Mouse (Mus musculus): ENCODE results near the gene Itga4.

Itga4 gene

GRCm38 (mm10) chr2:79352100-79352802, 97.0 kb downstream of the Itga4 start:
- DNase-seq (ENCODE audit: low spot score), result no peak

DNA sequence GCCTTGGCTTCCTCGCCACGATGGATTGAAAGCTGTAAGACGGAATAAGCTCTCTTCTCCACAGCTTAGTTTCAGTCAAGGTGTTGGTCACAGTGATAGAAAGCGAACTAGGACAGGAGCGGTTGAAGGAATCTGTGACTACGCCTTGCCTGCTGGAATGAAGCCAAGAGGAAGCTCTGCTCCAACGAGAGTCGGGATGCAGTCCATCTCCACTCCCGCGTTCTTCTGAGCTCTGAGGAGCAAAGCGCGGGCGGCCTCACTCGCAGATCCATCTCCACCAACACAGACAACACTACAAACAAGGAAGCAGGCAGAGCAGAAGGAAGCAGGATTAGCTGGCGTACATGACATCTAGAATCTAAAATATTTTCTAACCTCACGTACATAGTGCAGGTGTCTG, 99.5 kb downstream of the Itga4 start:
- DNase-seq (ENCODE audit: low spot score), result no peak

- no peak for DNase-seq (ENCODE audit: low spot score)
Measured at GRCm38 (mm10) chr2:79357835-79358234, 102.6 kb downstream of the Itga4 start.

DNA sequence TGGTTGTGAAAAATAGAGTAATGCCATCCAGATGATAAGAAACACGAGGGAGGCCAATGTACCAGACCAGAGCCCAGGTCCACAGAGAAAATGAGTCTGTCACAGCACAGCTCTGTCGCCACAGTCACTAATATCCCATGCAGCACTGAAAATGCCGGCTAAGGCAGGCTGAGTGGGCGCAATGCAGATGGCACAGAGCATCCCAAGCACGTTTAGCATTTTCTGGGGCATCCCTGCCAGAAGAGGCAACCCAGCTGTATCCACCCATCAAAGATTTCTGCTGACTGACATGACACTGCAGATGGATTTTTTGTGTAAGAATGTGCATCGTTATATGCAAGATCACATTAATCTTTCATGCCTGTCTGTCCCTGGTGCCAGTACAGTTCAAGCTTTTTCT, 106.8 kb downstream of the Itga4 start:
- DNase-seq (ENCODE audit: low spot score), result no peak

DNA sequence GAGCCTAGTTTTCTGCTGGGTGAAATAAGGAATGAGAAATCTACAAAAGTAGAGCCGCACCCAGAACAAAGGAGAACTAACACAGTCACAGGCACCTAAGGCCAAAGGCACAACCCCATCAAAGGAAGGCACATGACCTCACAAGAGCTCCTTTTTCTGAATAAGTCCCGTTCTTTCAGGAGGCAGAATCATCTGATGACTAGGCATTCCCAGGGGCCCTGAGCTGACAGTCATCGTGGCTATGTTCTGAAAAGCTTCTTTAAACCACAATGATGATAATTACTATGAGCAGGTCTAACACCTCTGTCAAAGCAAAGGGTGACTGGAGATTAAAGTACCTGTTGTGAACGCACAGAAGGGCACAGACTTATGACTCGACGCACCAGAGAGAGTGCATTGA, 108.7 kb downstream of the Itga4 start:
- DNase-seq (ENCODE audit: low spot score), result no peak

DNA sequence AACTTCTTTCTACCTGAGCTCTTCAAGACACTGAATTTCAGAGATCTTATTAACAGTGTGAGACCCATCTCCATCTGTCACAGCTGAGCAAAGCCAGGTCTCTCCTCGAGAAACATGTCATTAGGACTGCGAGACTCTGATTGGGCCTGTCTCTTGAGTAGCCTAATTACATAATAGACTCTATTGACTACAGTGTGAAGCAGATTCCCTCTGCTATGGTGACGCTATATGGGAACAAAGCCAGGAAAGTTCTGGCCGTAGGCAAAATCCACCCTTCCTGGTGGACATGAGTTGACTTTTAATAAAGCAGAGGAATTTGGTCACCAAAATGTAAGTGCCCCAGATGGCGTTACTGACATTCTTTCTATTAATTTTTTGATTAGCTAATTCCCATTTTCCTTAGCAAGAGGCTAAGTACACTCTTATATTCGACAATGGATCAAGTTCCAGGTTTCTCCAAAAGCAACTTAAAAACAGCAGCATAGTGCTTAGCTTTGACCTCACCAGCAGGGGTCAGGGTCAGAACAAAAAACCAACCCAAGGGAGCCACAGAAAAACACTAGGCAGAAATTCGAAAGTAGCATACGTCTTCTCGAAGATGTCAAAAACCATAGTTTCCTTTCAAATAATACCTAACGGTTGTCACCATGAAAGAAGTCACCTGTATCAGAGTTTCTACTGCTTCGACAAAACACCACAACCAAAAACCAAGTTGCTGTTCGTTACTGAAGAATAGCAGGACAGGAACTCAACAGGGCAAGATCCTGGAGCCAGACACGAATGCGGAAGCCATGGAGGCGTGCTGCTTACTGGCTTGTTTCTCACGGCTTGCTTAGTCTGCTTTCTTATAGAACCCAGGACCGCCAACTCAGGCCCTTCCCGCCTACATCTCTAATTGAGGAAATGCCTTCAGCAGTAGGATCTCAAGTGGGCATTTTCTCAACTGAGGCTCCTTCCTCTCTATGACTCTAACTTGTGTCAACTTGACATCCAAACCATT, 112.5 kb downstream of the Itga4 start:
- DNase-seq (ENCODE audit: low spot score), result no peak

- no peak for DNase-seq (ENCODE audit: low spot score)
Measured at GRCm38 (mm10) chr2:79368661-79369060, 113.4 kb downstream of the Itga4 start.

DNA sequence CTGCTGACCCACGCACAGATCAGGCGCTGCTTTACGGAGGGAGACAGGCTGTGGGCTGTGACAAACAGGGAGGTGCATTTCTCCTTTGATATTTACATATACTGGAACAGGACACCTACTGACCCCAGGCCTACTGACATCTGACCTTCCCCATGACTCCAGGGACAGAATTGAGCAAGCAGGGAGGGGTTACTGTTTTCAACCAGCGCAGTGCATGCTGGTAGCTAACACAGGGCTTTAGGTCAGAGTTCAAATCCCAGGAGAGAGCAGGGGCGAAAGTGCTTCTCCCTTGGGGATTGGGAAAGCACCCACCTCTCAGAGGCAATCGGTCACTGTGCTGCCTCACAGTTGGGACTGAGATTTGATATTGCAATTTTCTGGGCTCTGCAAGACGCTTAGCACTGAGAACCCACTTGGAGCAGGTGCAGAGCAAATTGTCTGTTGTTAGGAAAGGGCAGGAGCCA, 113.9 kb downstream of the Itga4 start:
- no peak for DNase-seq (ENCODE audit: low spot score)

GRCm38 (mm10) chr2:79369905-79370304, 114.7 kb downstream of the Itga4 start:
- DNase-seq (ENCODE audit: low spot score), result no peak

GRCm38 (mm10) chr2:79370711-79371312, 115.6 kb downstream of the Itga4 start:
- no peak for DNase-seq (ENCODE audit: low spot score)

- DNase-seq (ENCODE audit: low spot score), result no peak
Measured at GRCm38 (mm10) chr2:79371326-79372153, 116.3 kb downstream of the Itga4 start.

DNA sequence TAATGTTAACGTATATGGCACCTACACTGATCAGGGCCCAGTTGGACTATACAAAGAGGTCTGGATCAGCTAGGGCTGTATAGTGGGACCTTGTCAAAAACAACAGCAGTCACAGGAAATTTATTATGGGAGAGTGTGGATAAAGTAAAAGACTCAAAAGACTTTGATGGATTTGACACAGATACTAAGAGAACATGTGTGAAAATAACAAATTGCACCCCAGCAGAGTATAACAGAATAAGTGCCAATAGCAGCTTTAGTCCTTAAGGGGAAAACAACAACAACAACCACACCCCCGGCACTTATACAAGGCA, 116.9 kb downstream of the Itga4 start:
- DNase-seq (ENCODE audit: low spot score), result no peak

DNA sequence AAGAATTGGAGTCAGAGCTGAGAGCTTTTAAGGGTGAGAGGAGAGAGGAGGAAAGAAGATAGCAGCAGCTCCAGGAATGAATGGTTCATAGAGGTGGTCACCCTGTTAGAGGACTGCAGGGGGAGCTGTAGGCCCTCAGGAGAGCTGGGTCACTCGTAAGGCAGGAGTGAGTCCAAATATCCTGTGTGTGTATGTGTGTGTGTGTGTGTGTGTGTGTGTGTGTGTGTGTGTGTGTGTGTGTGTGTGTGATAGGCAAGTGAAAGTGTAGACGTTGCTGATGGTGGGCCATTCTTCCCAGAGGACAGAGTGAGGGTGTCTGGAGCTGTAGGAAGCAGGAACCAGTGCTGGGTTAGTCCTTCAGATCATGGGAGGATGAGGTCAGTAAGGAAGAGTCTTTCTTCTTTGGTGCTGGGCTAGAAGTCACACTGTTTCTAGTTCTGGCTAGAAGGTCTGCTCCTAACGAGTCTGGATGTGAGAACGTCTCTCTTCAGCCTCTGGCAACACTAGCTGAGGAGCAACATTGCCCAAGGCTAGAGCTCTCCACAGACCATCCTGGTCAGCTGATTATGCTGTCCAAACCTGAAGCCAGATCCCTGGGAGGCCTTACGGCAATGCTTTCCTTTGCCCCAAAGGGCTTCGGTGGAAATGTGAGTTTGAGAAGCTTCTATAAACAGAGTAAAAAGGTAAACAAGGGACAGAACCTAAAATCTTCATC, 117.4 kb downstream of the Itga4 start:
- peak; percentile 10 for DNase-seq (ENCODE audit: low spot score)

DNA sequence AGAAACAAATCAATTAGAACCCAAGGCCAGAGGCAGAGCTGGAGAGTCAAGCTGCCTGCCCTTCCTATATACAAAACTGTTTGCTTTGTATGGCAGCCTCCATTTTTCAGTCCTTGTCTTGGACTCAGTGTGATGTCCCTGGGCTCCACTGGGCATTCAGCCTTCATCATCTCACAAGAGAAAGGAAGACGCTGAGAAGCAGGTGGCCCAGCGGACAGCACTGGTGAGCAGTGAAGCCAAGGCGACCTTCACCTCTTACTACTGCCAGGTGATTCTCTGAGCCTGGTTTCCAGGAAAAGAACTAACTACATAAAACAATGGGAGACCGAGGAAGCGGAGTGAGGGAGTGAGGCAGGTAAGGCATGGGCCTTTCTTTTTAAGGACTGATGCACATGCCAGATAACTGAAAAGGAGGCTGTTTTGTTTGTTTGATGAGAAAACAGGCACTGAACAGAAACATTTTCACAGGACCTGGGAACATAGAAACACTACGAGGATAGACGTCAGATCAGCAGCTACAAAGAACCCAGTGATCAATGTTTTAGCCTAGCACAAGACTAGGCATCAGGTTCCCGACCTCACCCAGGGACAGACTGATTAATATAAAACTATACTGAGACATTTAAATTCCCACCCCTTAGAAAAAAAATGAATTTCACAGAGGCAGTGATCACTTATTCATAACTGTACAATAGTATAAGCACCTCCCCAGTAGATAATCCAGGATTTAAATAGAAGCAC, 123.3 kb downstream of the Itga4 start:
- no peak for DNase-seq (ENCODE audit: low spot score)

DNA sequence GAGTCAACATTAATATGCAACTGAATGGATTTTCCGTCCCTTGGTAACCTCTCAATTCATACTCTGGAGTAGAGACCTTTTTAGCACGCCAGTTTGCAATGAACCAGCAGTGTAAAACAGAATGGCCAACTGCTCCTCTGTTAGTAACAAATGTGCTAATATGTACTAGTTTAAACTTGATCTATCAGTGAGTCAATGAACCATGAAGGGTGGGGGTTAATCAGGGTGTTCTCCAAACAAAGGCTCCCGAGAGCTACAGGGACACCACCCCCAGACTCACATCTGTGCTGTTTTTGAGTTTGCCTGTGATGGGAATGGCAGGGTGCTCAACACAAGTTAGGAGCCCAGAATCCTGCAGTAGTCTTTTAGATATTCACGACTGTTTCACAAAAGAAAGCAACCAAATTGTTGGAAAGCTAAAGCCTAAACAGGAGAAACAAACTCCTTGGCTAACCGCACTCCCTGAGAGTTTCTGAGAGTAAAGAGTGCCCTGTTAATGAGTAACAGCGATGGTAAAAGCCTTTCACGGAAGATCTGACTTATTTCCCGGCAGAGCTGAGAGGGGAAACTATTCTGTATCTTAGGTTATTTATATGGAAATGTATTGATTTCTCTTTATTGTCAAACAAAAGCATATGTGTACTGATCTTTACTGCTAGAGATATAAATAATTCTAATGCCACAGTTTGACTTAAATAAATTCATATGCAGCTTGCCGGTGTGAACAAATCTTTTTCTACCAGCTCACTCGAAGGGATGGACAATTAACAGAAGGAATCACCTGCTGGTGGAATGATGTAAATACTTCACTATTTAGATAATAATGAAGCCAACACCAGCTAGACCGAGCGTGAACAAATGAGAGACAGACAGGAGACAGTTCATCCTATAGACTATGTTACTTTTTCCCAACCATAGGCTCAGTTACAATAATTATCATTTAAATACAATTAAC, 124.1 kb downstream of the Itga4 start:
- no peak for DNase-seq (ENCODE audit: low spot score)

Measured in urinary bladder, postnatal 14 days (tissue).